Mouse (Mus musculus): ENCODE results near the gene Adamts13. TPM values are rescaled to one million over a fixed set of nuclear protein-coding genes. Genes with fewer than 3 reads are reported as not detected.
A peak's percentile ranks its signal among the peaks of the same experiment; 100 is the strongest.

Gene Adamts13
- total RNA-seq, 2 experiments from 2014 or later = 1.8 to 2.3 TPM

- no peak for TF ChIP-seq CTCF (IDR thresholded peaks at IDR 0.05)
- DNase-seq (ENCODE audit: extremely low spot score in 1 of 2, low spot score in 2 of 2) = no peak
- intact Hi-C loops (cut with DNase I) = no loop called here
- no peak overlapping the region for H3K27ac ChIP-seq
- H3K4me3 ChIP-seq = no peak overlapping the region
These were observed 11.0 kb downstream of the Adamts13 start for GRCm38 (mm10) chr2:26984179-26984578.

GRCm38 (mm10) chr2:26984640-26985039 lies 11.4 kb downstream of the Adamts13 start:
- no peak for TF ChIP-seq CTCF (IDR thresholded peaks at IDR 0.05)
- no peak overlapping the region for H3K4me3 ChIP-seq
- no peak for DNase-seq (ENCODE audit: extremely low spot score in 1 of 2, low spot score in 2 of 2)
- intact Hi-C loops (cut with DNase I) = no loop called here
- H3K27ac ChIP-seq = no peak overlapping the region

DNA sequence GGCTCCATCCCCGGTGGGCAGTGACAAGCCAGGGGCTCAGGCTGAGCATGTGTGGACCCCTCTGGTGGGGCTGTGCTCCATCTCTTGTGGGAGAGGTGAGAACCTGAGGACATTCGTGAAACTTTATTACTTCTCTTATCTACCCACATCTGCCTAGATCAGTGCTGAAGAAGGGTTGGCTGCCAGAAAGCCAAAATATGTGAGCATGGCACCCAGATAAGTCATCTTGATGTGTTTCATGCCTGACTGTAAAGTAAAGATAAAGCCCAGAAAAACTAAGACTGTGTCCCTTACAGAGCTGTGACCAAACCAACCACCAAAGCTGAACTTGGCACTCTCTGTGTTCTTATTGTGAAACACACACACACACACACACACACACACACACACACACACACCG lies 20.7 kb downstream of the Adamts13 start:
- DNase-seq (ENCODE audit: extremely low spot score in 1 of 2, low spot score in 2 of 2) = no peak

DNA sequence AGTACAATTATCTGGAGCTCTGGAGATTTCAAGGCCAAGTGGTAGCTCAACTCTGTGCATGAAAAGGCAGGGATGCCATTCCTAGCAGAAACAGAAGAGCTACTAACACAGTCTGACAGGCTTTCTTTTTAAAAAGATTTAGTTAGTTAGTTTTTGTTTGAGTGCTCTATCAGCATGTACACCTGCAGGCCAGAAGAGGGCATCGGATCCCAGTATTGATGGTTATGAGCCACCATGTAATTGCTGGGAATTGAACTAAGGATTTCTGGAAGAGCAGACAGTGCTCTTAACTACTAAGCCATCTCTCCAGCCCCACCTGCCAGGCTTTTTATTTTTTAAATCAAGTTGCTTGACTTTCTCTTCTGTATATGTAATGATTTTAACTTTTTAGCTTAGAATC lies 24.3 kb downstream of the Adamts13 start:
- no peak overlapping the region for H3K4me3 ChIP-seq
- intact Hi-C loops (cut with DNase I) = no loop called here
- no peak for DNase-seq (ENCODE audit: extremely low spot score in 1 of 2, low spot score in 2 of 2)
- TF ChIP-seq CTCF (IDR thresholded peaks at IDR 0.05) = peak; percentile 15
- H3K27ac ChIP-seq = no peak overlapping the region

More for the DNA sequence above, 20.7 kb downstream of the Adamts13 start:
- intact Hi-C loops (cut with DNase I) = no loop called here
- Histone ChIP-seq H3K4me3 (no peak overlapping the region), H3K27ac (no peak overlapping the region)
- no peak for TF ChIP-seq CTCF (IDR thresholded peaks at IDR 0.05)

DNA sequence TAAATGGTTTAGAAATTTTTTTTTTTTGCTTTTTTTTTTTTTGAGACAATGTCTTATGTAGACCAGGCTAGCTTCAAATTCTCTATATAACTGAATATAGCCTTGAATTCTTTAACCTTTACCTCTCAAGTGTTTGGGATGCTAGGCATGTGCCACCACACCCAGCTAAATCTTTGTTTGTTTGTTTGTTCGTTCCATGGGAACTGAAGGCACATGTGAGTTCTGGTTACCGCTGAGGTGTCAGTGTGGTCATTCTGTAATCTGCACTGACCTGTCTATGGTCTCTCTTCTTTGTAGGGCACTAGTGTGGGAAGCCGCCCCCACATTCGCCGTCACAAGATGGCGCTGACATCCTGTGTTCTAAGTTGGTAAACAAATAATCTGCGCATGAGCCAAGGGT lies 24.8 kb downstream of the Adamts13 start:
- Histone ChIP-seq H3K27ac (no peak overlapping the region), H3K4me3 (no peak overlapping the region)
- intact Hi-C loops (cut with DNase I) = no loop called here
- no peak for DNase-seq (ENCODE audit: extremely low spot score in 1 of 2, low spot score in 2 of 2)
- TF ChIP-seq CTCF (IDR thresholded peaks at IDR 0.05) = no peak

DNA sequence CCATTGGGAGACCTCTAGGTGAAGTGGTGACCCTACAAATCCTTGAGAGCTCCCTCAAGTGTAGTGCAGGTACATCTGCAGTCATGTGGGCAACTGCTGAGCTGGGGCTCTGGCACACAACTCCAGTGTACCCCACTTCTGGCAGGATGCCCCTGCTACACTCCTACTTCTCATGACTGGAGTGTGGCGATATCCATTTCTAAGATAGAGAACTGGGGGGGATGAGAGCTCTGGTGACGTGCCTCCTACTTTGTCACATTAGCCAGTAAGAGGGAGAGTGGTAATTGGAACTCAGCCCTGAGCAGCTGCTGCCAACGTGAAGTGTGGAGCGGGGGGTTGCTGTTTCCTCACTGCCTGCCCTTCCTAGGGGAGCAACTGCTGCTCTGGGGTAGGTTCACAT lies 33.0 kb downstream of the Adamts13 start:
- Histone ChIP-seq H3K27ac (no peak overlapping the region), H3K4me3 (no peak overlapping the region)
- no peak for TF ChIP-seq CTCF (IDR thresholded peaks at IDR 0.05)
- no peak for DNase-seq (ENCODE audit: extremely low spot score in 1 of 2, low spot score in 2 of 2)
- intact Hi-C loops (cut with DNase I) = no loop called here

DNA sequence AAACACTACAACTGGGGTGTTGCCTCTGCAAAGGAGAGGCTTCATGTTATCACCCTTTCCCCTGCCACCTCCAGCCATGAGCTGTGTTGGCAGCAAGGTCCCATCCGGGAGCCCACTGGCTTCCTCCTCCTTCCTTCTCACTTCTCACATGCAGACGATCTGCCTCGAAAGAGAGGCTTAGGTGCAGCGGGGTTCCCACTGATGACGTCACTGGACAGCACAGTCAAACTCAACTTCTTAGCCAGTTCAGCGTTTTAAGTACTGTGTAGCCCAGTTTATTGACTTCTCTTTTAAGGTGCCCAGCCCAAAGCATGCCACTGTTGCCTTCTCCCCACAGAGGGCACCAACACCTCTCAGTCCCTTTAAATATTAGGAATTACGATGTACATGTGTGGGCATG lies 34.5 kb downstream of the Adamts13 start:
- Histone ChIP-seq H3K4me3 (no peak overlapping the region), H3K27ac (no peak overlapping the region)
- DNase-seq (ENCODE audit: extremely low spot score in 1 of 2, low spot score in 2 of 2) = no peak
- intact Hi-C loops (cut with DNase I) = no loop called here
- no peak for TF ChIP-seq CTCF (IDR thresholded peaks at IDR 0.05)

DNA sequence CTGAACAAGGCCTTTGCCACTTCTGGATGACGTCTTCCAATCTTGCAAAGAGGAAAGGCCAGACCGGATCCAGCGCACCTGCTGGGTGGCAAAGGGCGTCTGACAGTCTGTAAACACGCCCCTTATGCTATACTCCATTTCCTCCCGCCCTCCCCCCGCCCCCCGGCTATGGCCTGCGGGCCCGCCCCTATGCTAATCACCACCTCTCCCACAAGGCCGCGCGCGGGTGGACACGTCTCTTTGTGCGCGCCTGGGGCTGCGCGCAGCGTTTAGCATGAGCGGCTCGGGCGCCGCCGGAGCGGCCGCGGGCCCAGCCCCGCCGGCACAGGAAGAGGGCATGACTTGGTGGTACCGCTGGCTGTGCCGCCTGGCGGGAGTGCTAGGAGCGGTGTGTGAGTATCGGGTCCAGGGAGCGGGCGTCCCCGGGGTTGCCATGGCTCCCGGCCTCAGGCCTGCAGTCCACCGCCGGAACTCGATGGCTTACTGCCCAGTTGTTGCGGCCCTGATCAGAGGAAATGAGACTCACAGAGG lies 36.6 kb downstream of the Adamts13 start, which contains the start of gene Cacfd1:
Gene Cacfd1 (plus strand): TSS at position 213 of the 531 bp plus-strand sequence.
- intact Hi-C loops (cut with DNase I) = loop anchor here (1.0 kb wide), 2 partner anchors 45 to 76 kb away; partner anchors contain the start of genes Rexo4 and Surf4
- peak; percentile 82 for DNase-seq (ENCODE audit: extremely low spot score in 1 of 2, low spot score in 2 of 2)
- no peak; the same call in 1 of the 2 replicates for TF ChIP-seq CTCF (IDR thresholded peaks at IDR 0.05)
- peak within 1 kb of the TSS; percentile 89 for H3K27ac ChIP-seq
- H3K4me3 ChIP-seq = peak within 1 kb of the TSS; percentile 95

GRCm38 (mm10) chr2:27017802-27018201 lies 44.6 kb downstream of the Adamts13 start:
- Histone ChIP-seq H3K27ac (no peak overlapping the region), H3K4me3 (no peak overlapping the region)
- peak; percentile 70 to 75 for DNase-seq (ENCODE audit: extremely low spot score in 1 of 2, low spot score in 2 of 2)
- intact Hi-C loops (cut with DNase I) = loop anchor here (1.0 kb wide), 1 partner anchor 20 kb away; no protein-coding TSS in a partner anchor
- peak; percentile 98 for TF ChIP-seq CTCF (IDR thresholded peaks at IDR 0.05)

- Histone ChIP-seq H3K27ac (no peak overlapping the region), H3K4me3 (no peak overlapping the region)
- no peak for DNase-seq (ENCODE audit: extremely low spot score in 1 of 2, low spot score in 2 of 2)
- TF ChIP-seq CTCF (IDR thresholded peaks at IDR 0.05) = no peak
- intact Hi-C loops (cut with DNase I) = no loop called here
These were observed 46.3 kb downstream of the Adamts13 start for GRCm38 (mm10) chr2:27019530-27019929.

GRCm38 (mm10) chr2:27021103-27021502 lies 47.9 kb downstream of the Adamts13 start:
- TF ChIP-seq CTCF (IDR thresholded peaks at IDR 0.05) = no peak
- DNase-seq (ENCODE audit: extremely low spot score in 1 of 2, low spot score in 2 of 2) = no peak
- intact Hi-C loops (cut with DNase I) = loop anchor here (10.0 kb wide), 1 partner anchor 106 kb away; the partner anchor contains the start of genes Med22, Rpl7a, Surf1 and Surf2
- H3K27ac ChIP-seq = no peak overlapping the region
- no peak overlapping the region for H3K4me3 ChIP-seq

- intact Hi-C loops (cut with DNase I) = loop anchor here (10.0 kb wide), 1 partner anchor 108 kb away; the partner anchor contains the start of genes Med22, Rpl7a, Surf1 and Surf2
These were observed 49.4 kb downstream of the Adamts13 start for GRCm38 (mm10) chr2:27022612-27023011.

DNA sequence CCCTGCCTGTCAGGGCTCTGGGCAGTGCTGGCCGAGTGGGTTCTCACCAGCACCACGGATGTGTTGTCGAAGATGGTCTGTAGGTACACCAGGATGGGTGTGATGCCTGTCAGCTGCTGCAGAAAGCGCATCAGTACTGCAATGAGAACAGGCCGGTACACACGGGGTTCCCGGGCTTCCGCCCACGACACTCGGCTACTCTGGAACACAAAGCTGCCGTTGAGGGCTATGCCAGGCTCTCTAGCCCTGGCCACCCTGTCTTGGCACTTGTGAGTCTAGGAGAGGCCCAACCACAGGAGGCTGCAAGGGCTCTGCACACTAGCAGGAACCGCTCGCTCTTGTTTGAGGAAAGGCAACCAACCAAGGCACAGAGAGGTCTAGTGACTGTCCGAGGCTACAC lies 50.9 kb downstream of the Adamts13 start:
- DNase-seq (ENCODE audit: extremely low spot score in 1 of 2, low spot score in 2 of 2) = no peak

More at GRCm38 (mm10) chr2:27022612-27023011, 49.4 kb downstream of the Adamts13 start:
- no peak overlapping the region for H3K27ac ChIP-seq
- H3K4me3 ChIP-seq = no peak overlapping the region
- TF ChIP-seq CTCF (IDR thresholded peaks at IDR 0.05) = no peak
- DNase-seq (ENCODE audit: extremely low spot score in 1 of 2, low spot score in 2 of 2) = no peak

More for the DNA sequence above, 50.9 kb downstream of the Adamts13 start:
- Histone ChIP-seq H3K27ac (no peak overlapping the region), H3K4me3 (no peak overlapping the region)
- intact Hi-C loops (cut with DNase I) = loop anchor here (10.0 kb wide), 1 partner anchor 109 kb away; the partner anchor contains the start of genes Med22, Rpl7a, Surf1 and Surf2
- TF ChIP-seq CTCF (IDR thresholded peaks at IDR 0.05) = no peak
